Mouse (Mus musculus) MEL-GATA-1-ER (cell line): Measurements from ENCODE around the gene Stk24.

Source experiments
- DNase-seq: peaks from one replicate; pipeline ENCODE4 v3.0.0-alpha.2; 2012; ENCODE audit warnings: low read depth; ENCODE audit errors: extremely low read depth

The Stk24 gene

DNA sequence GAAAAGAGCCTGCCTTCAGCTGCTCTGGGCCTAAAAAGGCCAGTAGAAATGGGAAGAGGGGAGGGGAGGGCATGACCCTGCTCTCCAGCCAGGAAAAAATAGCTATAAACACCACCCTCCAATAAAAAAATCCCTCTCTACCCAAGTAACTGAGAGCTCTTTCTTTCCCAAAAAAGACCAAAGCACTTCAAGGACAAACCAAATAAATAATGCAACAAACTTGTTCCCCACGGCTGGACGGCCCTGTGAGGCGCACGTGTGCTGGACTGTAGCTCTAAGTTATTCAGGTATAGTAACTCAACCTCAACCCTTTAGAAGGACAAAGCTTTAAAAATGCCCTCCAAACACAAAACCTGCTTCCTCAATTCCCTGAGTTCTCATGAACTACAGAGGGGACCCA, 28.1 kb downstream of the Stk24 start:
- DNase-seq = no peak

DNA sequence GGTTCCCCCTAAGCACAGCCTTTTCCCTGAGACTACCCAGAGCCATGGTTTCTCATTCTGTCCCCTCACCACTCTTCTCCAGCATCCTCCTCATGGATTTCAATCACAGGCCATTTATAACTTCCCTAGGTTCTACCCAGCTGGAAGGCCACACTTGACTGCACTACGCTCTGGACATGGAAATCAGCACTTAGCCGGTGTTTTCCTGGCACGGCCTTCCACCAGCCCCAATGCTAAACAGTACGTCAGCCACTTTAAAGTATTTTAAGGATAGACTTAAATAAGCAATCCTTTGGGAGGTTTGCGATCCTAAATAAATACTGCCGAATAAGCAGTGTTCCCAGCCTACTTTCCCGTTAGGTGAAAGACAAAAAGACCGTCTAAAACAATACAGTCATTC, 29.8 kb downstream of the Stk24 start:
- no peak for DNase-seq

DNA sequence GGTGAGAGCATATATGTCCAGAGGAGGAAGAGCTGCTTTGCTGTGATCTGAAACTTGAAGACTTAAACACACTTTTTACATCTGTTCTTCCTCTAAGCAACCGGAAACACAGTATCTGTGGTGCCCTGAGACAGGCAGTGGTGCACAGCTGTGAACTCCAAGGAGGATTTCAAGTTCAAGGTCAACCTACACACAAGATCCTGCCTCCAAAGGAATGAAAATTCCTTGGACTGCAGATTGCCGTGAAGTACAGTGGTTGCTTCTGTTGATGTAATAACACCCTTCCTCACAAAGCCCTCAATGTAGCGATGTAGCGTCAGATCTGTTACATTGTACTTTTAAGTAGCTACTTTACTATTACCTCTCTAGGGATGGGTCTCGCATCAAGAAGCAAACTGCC, 30.5 kb downstream of the Stk24 start:
- no peak for DNase-seq

DNA sequence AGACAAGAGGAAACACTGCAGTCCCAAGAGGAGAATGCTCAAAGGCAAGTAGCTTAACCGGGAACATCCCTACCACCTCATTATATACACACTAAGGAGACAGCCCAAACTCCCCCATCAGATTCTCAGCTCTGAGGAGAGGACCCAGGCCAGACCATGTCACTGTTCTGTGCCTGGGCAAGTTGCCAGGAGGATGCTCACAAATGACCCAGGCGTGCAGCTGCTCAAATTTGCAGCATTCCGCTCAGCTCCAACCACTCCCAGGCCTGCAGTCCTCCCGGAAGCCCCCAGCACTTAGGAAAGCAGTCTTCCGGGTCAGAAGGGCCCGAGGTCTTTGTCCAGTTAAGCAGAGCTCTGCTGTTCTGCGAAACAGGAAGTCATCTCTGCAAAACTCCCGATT, 31.6 kb downstream of the Stk24 start:
- no peak for DNase-seq

DNA sequence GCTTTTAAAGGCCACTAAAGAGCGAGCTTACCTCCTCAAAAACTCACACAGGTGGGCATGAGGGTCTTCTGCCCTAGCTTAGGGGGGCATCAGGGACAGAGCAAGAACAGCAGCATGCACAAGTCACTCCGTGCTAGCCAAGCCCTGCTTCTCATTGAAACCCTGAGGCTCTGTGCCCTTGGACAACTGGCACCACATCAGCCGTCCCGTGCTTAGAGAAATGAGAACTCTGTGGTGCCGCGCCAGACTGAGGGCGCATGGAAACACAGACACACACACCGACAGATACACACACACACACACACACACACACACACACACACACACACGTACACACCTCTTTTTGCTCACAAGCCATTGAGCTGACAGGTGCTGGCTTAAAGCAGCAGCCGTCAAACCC, 32.7 kb downstream of the Stk24 start:
- no peak for DNase-seq

- DNase-seq = no peak
Observed at GRCm38 (mm10) chr14:121346654-121347053, 33.2 kb downstream of the Stk24 start.

DNA sequence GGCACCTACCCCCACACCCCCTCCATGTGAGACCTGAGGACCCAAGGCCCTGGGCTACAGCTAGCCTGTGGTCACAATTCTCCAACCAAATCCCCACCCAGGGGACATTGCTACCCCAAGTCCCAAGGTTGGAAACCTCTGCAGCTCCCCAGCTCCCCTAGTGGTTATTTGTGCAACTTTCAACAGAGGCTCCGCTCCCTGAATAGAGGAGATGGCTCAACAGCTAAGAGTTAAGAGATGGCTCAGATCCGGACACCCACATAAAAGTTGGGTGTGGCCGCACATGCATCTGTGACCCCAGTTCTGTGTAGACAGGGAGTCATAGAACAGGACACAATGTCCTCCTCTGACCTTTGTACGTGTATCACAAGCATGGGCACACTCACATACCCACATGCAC, 33.8 kb downstream of the Stk24 start:
- DNase-seq = no peak

- DNase-seq = no peak
Observed at GRCm38 (mm10) chr14:121344928-121345327, 34.9 kb downstream of the Stk24 start.

GRCm38 (mm10) chr14:121342885-121343284, 36.9 kb downstream of the Stk24 start:
- no peak for DNase-seq

GRCm38 (mm10) chr14:121339951-121340401, 39.8 kb downstream of the Stk24 start:
- DNase-seq = no peak

GRCm38 (mm10) chr14:121338819-121339573, 40.8 kb downstream of the Stk24 start:
- DNase-seq = no peak

GRCm38 (mm10) chr14:121330090-121330408, 49.8 kb downstream of the Stk24 start:
- no peak for DNase-seq

GRCm38 (mm10) chr14:121329401-121330089, 50.3 kb downstream of the Stk24 start:
- no peak for DNase-seq

GRCm38 (mm10) chr14:121328878-121329277, 50.9 kb downstream of the Stk24 start:
- no peak for DNase-seq

GRCm38 (mm10) chr14:121326432-121326831, 53.4 kb downstream of the Stk24 start:
- DNase-seq = no peak

DNA sequence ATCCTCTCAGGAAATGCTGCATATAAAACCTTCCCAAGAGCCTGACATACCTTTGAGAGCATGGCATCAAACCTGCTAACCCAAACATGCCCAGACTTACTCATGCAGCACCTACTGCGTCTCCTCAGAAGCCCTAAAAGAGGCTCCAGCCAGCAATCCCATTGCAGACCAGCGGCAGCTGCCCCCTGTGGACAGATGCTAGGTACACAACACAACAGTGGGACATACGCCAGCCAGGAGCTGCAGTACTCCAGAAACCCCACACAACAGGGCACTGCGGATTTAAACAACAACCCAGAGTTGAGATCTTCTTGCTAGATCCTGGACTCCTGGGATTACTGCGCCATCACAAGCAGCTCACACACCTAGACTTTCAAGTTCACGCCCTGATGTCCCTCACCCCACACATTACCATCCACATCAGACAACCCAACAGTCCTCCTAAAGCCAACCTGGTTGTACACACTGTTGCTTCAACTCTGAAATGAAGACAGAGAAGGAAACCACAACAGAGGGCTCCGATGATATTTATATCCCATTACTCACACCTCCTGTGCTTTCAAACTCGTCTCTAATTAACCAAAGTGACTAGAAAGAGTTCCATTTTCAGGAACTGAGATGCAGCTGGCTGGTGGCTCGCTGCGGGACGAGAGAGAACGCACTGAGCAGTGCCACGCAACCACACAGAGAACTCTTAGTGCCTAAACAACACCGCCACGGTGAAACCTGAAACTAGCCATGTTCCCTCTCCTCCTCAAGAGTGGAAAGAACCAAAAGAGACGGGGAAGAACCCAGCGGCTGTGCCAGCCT, 55.1 kb downstream of the Stk24 start:
- DNase-seq = no peak

GRCm38 (mm10) chr14:121322641-121323040, 57.2 kb downstream of the Stk24 start:
- DNase-seq = no peak

DNA sequence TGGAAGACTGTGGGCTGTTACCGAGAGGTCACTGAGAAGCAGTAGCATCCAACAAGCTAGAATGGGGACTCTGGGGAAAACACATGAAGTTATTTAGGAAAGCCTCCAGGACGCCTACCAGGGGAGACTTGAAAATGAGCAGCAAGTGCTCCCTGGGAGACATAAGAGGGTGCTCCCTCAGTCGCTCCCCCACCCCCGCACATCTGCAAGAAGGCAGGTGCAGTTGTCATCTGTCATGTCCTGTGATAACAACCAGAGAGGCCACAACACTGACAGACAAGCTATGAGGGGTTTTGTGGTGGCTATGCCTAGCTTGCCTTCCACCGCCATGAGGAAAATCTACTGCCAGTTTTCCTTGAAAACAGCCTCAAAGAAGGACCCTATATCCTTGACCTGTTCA, 57.7 kb downstream of the Stk24 start:
- no peak for DNase-seq

DNA sequence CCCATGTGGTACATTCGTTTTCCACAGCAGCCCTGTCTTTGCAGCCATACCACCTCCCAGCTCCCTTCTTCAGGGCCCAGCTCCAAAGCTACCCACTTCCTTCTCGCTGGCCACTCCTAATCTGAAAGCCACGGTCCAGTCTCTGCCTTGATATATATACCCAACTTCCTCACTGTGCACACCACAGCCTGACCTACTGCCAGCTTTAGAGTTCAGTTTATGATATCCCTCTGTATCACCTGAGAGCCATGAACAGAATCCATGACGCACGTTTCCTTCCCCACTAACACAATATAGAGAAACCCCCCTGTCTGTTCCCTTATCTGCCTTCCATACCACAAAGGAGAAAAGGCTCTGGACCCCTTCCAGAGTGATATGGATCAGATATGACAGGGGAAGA, 61.4 kb downstream of the Stk24 start:
- DNase-seq = peak; percentile 49

- no peak for DNase-seq
Observed at GRCm38 (mm10) chr14:121317312-121317671, 62.5 kb downstream of the Stk24 start.

GRCm38 (mm10) chr14:121316631-121317311, 63.0 kb downstream of the Stk24 start:
- DNase-seq = no peak

DNA sequence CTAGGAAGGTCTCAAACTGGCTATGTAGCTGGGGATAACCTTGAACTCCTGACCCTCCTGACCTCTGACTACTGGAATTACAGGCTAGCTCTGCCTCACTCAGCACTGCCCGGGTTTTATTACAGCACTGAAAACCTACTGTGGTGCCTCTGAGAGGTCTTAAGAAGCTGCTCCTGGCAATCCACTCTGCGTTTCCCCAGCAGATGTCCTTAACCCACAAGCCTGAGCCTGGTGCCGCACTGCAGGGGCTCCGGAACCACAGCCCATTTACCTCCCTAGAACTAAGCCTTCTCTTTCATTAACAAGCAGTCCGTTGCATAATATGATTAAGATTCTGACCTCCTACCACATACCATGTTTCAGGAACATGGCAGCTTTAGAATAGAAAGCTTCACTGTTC, 63.7 kb downstream of the Stk24 start:
- DNase-seq = no peak
